Mouse (Mus musculus) E14TG2a.4 (cell line): ENCODE data around the gene Prss30.
A peak's percentile ranks its signal among the peaks of the same experiment; 100 is the strongest.

Experiments used
- H3K27me3 ChIP-seq: 2 replicates; pipeline ENCODE4 v1.6.1; 2014; ENCODE audit warnings: low read length, control low read depth; ENCODE audit not compliant: insufficient read depth
- H3K36me3 ChIP-seq: 2 replicates; pipeline ENCODE4 v1.6.1; 2014; ENCODE audit warnings: low read length, control low read depth; ENCODE audit not compliant: insufficient read depth
- H3K4me1 ChIP-seq: replicated peaks from 2 replicates; pipeline ENCODE4 v1.6.1; 2014; ENCODE audit warnings: low read depth, low read length, control low read depth
- H3K4me3 ChIP-seq: replicated peaks from 2 replicates; pipeline ENCODE4 v1.5.1; 2014; ENCODE audit warnings: mild to moderate bottlenecking, low read length
- H3K9me3 ChIP-seq: 2 replicates; pipeline ENCODE4 v1.6.1; 2014; ENCODE audit warnings: low read length, control low read depth
- CTCF ChIP-seq: conservative IDR thresholded peaks from 2 replicates; pipeline ENCODE4 v1.5.1; 2014; ENCODE audit warnings: low read length
- NANOG ChIP-seq: IDR thresholded peaks from 2 replicates; pipeline ENCODE4 v1.6.1; 2014; ENCODE audit warnings: borderline replicate concordance, low read length, mixed read lengths
- POU5F1 ChIP-seq: IDR thresholded peaks from 2 replicates; pipeline ENCODE4 v1.6.1; 2014; ENCODE audit warnings: low read length, borderline replicate concordance

Prss30 gene

GRCm38 (mm10) chr17:23980297-23980909, at the start of gene Prss30:
Gene Prss30, minus strand, starts transcription at chr17:23980566.
- no peak within 1 kb of the TSS for H3K4me3 ChIP-seq
- H3K27me3 ChIP-seq: peaks cover 2% of the 10 kb centered on the region; the same call in 1 of the 2 replicates
- H3K4me1 ChIP-seq: peaks cover 22% of the 10 kb centered on the region
- TF ChIP-seq CTCF (no peak), NANOG (no peak), POU5F1 (no peak)
- no peaks in the 10 kb centered on the region for H3K36me3 ChIP-seq
- no peaks in the 10 kb centered on the region for H3K9me3 ChIP-seq

GRCm38 (mm10) chr17:24029477-24029876, 49.1 kb upstream of the Prss30 start:
- Histone ChIP-seq H3K4me3 (peak overlapping the region; percentile 63), H3K36me3 (0 out of 2 replicates have a peak, but pooled peaks cover 3% of the 10 kb centered on the region), H3K27me3 (no peaks in the 10 kb centered on the region), H3K9me3 (no peaks in the 10 kb centered on the region), H3K4me1 (peaks cover 48% of the 10 kb centered on the region)
- TF ChIP-seq CTCF (no peak), NANOG (no peak), POU5F1 (no peak)

GRCm38 (mm10) chr17:24021375-24022199, 41.2 kb upstream of the Prss30 start:
- Histone ChIP-seq H3K4me3 (peak overlapping the region; percentile 77), H3K9me3 (no peaks in the 10 kb centered on the region), H3K4me1 (peaks cover 47% of the 10 kb centered on the region), H3K27me3 (no peaks in the 10 kb centered on the region), H3K36me3 (peaks cover 23% of the 10 kb centered on the region)
- TF ChIP-seq POU5F1 (no peak), NANOG (no peak), CTCF (no peak)

- Histone ChIP-seq H3K4me3 (0 out of 2 replicates have a peak overlapping the region, but pooled peaks have one; percentile 77), H3K4me1 (peaks cover 49% of the 10 kb centered on the region), H3K27me3 (no peaks in the 10 kb centered on the region), H3K9me3 (no peaks in the 10 kb centered on the region), H3K36me3 (peaks cover 23% of the 10 kb centered on the region)
- TF ChIP-seq CTCF (no peak), NANOG (no peak), POU5F1 (no peak)
Observed at GRCm38 (mm10) chr17:24020696-24021095, 40.3 kb upstream of the Prss30 start.

- H3K4me1 ChIP-seq: peaks cover 32% of the 10 kb centered on the region
- H3K4me3 ChIP-seq: peak overlapping the region; percentile 73
- no peaks in the 10 kb centered on the region for H3K27me3 ChIP-seq
- no peaks in the 10 kb centered on the region for H3K9me3 ChIP-seq
- no peak for TF ChIP-seq POU5F1
- TF ChIP-seq CTCF: peak; percentile 68
- peaks cover 6% of the 10 kb centered on the region for H3K36me3 ChIP-seq
Observed at GRCm38 (mm10) chr17:24015727-24016126, 35.4 kb upstream of the Prss30 start.

GRCm38 (mm10) chr17:24014433-24014965, 34.1 kb upstream of the Prss30 start:
- H3K4me1 ChIP-seq: peaks cover 26% of the 10 kb centered on the region
- H3K27me3 ChIP-seq: no peaks in the 10 kb centered on the region
- TF ChIP-seq POU5F1 (no peak), NANOG (no peak)
- no peaks in the 10 kb centered on the region for H3K9me3 ChIP-seq
- H3K36me3 ChIP-seq: no peaks in the 10 kb centered on the region
- peak overlapping the region; percentile 43; the same call in 1 of the 2 replicates for H3K4me3 ChIP-seq

- TF ChIP-seq POU5F1 (no peak), CTCF (no peak), NANOG (no peak)
- Histone ChIP-seq H3K27me3 (peaks cover 11% of the 10 kb centered on the region; the same call in 1 of the 2 replicates), H3K9me3 (no peaks in the 10 kb centered on the region), H3K4me1 (peaks cover 35% of the 10 kb centered on the region), H3K36me3 (no peaks in the 10 kb centered on the region), H3K4me3 (no peak overlapping the region)
Observed at GRCm38 (mm10) chr17:24012921-24013320, 32.6 kb upstream of the Prss30 start.

- Histone ChIP-seq H3K4me3 (no peak overlapping the region), H3K9me3 (no peaks in the 10 kb centered on the region), H3K27me3 (peaks cover 11% of the 10 kb centered on the region; the same call in 1 of the 2 replicates), H3K36me3 (no peaks in the 10 kb centered on the region), H3K4me1 (peaks cover 33% of the 10 kb centered on the region)
- TF ChIP-seq POU5F1: no peak
- no peak for TF ChIP-seq NANOG
- no peak for TF ChIP-seq CTCF
Observed at GRCm38 (mm10) chr17:24009617-24010016, 29.3 kb upstream of the Prss30 start.
